Mouse (Mus musculus): Measurements from ENCODE around the gene Gm3402. TPM values are rescaled to one million over a fixed set of nuclear protein-coding genes. Genes with fewer than 3 reads are reported as not detected.
"Not testable (repeated sequence)": the region's sequence is repeated elsewhere in the genome, so short reads cannot be mapped to it uniquely, and the experiment has no call there.

Gm3402 gene
- not detected in 2 replicates for polyA plus RNA-seq (2014; fragmentation: Nextera tagmentation; extraction: Ambion mirVana)

GRCm38 (mm10) chr5:146513823-146514222 is at the start of gene Gm3402:
Gene Gm3402, plus strand, starts transcription at chr5:146514123.
- WGBS = no CpG with 5 or more reads among the region's 5 CpGs
- H3K27me3 ChIP-seq (ENCODE audit: control insufficient read depth, insufficient read depth, low read length); H3K27ac ChIP-seq (replicated peaks; ENCODE audit: low read depth, low read length); H3K36me3 ChIP-seq (ENCODE audit: control insufficient read depth, insufficient read depth, low read length); ATAC-seq (ENCODE audit: low FRiP score, low TSS enrichment); H3K4me1 ChIP-seq (ENCODE audit: control insufficient read depth, insufficient read depth, low read length); H3K9me3 ChIP-seq (ENCODE audit: control insufficient read depth, low read length); H3K9ac ChIP-seq (replicated peaks; ENCODE audit: low read length); H3K4me2 ChIP-seq (ENCODE audit: low read length); DNase-seq; H3K4me3 ChIP-seq (replicated peaks; ENCODE audit: low read depth, low read length): not testable (repeated sequence)

GRCm38 (mm10) chr5:146466663-146467062 is 47.3 kb upstream of the Gm3402 start:
- H3K27ac ChIP-seq (replicated peaks; ENCODE audit: low read depth, low read length) = no peak overlapping the region
- H3K27me3 ChIP-seq (ENCODE audit: control insufficient read depth, insufficient read depth, low read length) = no peaks in the 10 kb centered on the region
- H3K4me2 ChIP-seq (ENCODE audit: low read length) = no peak overlapping the region
- H3K36me3 ChIP-seq (ENCODE audit: control insufficient read depth, insufficient read depth, low read length) = peaks cover 54% of the 10 kb centered on the region
- H3K9me3 ChIP-seq (ENCODE audit: control insufficient read depth, low read length) = no peaks in the 10 kb centered on the region
- no peak overlapping the region for H3K9ac ChIP-seq (replicated peaks; ENCODE audit: low read length)
- ATAC-seq (ENCODE audit: low FRiP score, low TSS enrichment) (no peak), DNase-seq (no peak)
- H3K4me1 ChIP-seq (ENCODE audit: control insufficient read depth, insufficient read depth, low read length) = no peaks in the 10 kb centered on the region
- WGBS = 96% methylated on average over 19 of the region's 19 CpGs
- no peak overlapping the region for H3K4me3 ChIP-seq (replicated peaks; ENCODE audit: low read depth, low read length)

DNA sequence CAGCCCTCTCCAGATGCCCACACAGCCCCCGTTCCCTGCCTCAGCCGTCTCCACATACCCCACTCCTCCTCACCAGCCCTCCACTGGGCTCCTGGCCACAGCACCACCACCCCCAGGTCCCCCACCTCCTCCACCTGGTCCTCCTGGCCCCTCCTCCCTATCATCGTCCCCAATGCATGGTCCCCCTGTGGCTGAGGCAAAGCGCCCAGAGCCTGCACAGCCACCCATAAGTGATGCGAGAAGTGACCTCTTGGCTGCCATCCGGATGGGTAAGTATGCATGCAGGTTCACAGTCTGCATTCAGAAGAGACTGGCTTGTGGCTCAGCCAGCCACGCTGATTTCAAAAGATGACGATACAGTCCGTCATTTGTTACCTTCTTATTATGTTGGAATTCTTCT is 45.6 kb upstream of the Gm3402 start:
- WGBS = 84% methylated on average over 9 of the region's 9 CpGs
- no peak overlapping the region for H3K9ac ChIP-seq (replicated peaks; ENCODE audit: low read length)
- ATAC-seq (ENCODE audit: low FRiP score, low TSS enrichment) (no peak), DNase-seq (no peak)
- no peaks in the 10 kb centered on the region for H3K9me3 ChIP-seq (ENCODE audit: control insufficient read depth, low read length)
- H3K27ac ChIP-seq (replicated peaks; ENCODE audit: low read depth, low read length) = no peak overlapping the region
- H3K4me2 ChIP-seq (ENCODE audit: low read length) = no peak overlapping the region
- no peaks in the 10 kb centered on the region for H3K27me3 ChIP-seq (ENCODE audit: control insufficient read depth, insufficient read depth, low read length)
- no peaks in the 10 kb centered on the region for H3K4me1 ChIP-seq (ENCODE audit: control insufficient read depth, insufficient read depth, low read length)
- peaks cover 44% of the 10 kb centered on the region for H3K36me3 ChIP-seq (ENCODE audit: control insufficient read depth, insufficient read depth, low read length)
- H3K4me3 ChIP-seq (replicated peaks; ENCODE audit: low read depth, low read length) = no peak overlapping the region

DNA sequence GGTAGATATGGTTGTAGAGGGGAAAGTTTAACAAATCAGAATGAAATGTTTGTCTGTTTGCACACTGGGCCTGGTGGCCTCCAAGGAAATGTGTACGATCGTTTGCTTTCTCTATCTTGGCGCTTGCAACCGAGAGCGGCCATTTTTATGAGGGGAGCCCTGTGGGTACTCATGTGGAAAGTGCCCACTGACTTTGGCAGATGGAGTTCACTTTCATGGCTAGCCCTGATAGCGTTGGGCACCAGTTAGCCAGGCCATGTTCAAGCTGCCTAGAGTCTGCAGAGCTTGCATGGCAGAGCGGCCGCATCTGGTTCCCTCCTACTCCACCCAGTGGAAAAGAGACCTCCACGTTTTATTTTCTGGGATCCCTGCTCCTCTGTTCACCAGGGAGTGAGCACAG is 43.1 kb upstream of the Gm3402 start:
- H3K9me3 ChIP-seq (ENCODE audit: control insufficient read depth, low read length) = no peaks in the 10 kb centered on the region
- H3K9ac ChIP-seq (replicated peaks; ENCODE audit: low read length) = no peak overlapping the region
- H3K27ac ChIP-seq (replicated peaks; ENCODE audit: low read depth, low read length) = no peak overlapping the region
- H3K4me1 ChIP-seq (ENCODE audit: control insufficient read depth, insufficient read depth, low read length) = no peaks in the 10 kb centered on the region
- WGBS = 92% methylated on average over 9 of the region's 9 CpGs
- H3K4me2 ChIP-seq (ENCODE audit: low read length) = no peak overlapping the region
- H3K36me3 ChIP-seq (ENCODE audit: control insufficient read depth, insufficient read depth, low read length) = peaks cover 46% of the 10 kb centered on the region
- H3K27me3 ChIP-seq (ENCODE audit: control insufficient read depth, insufficient read depth, low read length) = no peaks in the 10 kb centered on the region
- ATAC-seq (ENCODE audit: low FRiP score, low TSS enrichment) = no peak
- H3K4me3 ChIP-seq (replicated peaks; ENCODE audit: low read depth, low read length) = no peak overlapping the region
- DNase-seq = no peak

DNA sequence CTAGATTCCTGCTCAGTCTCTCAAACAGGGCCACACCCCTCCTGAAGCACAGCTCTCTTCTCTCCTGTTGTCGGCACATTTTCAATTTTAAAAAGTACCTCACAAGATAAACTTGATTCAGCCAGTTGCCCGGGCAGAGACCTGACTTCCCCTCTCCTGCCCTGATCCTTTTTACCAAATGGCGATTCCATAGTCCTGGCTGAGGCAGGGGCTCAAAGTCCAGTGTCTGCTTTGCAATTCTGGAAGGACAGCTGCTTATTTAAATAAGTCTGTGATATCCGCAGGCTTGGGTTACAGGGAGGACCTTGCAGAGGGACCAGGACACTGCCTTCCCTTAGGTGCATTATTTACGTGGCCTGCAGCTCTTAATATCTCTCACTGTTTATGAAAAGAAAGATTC is 42.6 kb upstream of the Gm3402 start:
- H3K36me3 ChIP-seq (ENCODE audit: control insufficient read depth, insufficient read depth, low read length) = peaks cover 43% of the 10 kb centered on the region
- H3K27ac ChIP-seq (replicated peaks; ENCODE audit: low read depth, low read length) = no peak overlapping the region
- H3K4me1 ChIP-seq (ENCODE audit: control insufficient read depth, insufficient read depth, low read length) = no peaks in the 10 kb centered on the region
- 94% methylated on average over 5 of the region's 5 CpGs for WGBS
- DNase-seq (no peak), ATAC-seq (ENCODE audit: low FRiP score, low TSS enrichment) (no peak)
- no peak overlapping the region for H3K9ac ChIP-seq (replicated peaks; ENCODE audit: low read length)
- no peaks in the 10 kb centered on the region for H3K27me3 ChIP-seq (ENCODE audit: control insufficient read depth, insufficient read depth, low read length)
- no peak overlapping the region for H3K4me3 ChIP-seq (replicated peaks; ENCODE audit: low read depth, low read length)
- no peaks in the 10 kb centered on the region for H3K9me3 ChIP-seq (ENCODE audit: control insufficient read depth, low read length)
- no peak overlapping the region for H3K4me2 ChIP-seq (ENCODE audit: low read length)

DNA sequence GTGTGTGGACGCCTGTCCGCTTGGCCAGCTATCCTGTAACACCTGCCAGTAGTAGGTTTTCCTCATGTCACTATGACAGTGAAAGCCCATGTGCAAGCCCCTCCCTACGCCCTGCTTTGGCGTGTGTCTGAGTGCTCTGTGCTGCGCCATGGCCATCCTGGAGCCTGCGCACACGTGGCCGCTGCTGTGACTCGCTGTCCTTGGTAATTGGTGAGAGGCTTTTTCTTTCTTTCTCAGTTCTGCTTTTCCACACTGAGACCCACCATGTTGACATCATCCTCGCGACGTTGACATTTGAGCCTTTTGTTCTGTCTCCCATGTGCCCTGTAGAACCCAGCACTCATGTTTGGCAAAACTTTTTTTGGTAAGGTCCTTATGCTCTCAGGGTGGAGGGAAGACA is 42.1 kb upstream of the Gm3402 start:
- DNase-seq = no peak
- no peak for ATAC-seq (ENCODE audit: low FRiP score, low TSS enrichment)
- Histone ChIP-seq H3K9ac (replicated peaks; ENCODE audit: low read length) (no peak overlapping the region), H3K27me3 (ENCODE audit: control insufficient read depth, insufficient read depth, low read length) (no peaks in the 10 kb centered on the region), H3K36me3 (ENCODE audit: control insufficient read depth, insufficient read depth, low read length) (peaks cover 38% of the 10 kb centered on the region), H3K4me1 (ENCODE audit: control insufficient read depth, insufficient read depth, low read length) (no peaks in the 10 kb centered on the region), H3K4me3 (replicated peaks; ENCODE audit: low read depth, low read length) (no peak overlapping the region), H3K9me3 (ENCODE audit: control insufficient read depth, low read length) (no peaks in the 10 kb centered on the region), H3K27ac (replicated peaks; ENCODE audit: low read depth, low read length) (no peak overlapping the region), H3K4me2 (ENCODE audit: low read length) (no peak overlapping the region)
- 93% methylated on average over 12 of the region's 12 CpGs for WGBS

- H3K36me3 ChIP-seq (ENCODE audit: control insufficient read depth, insufficient read depth, low read length); ATAC-seq (ENCODE audit: low FRiP score, low TSS enrichment); H3K9me3 ChIP-seq (ENCODE audit: control insufficient read depth, low read length); H3K4me2 ChIP-seq (ENCODE audit: low read length); H3K27ac ChIP-seq (replicated peaks; ENCODE audit: low read depth, low read length); H3K4me3 ChIP-seq (replicated peaks; ENCODE audit: low read depth, low read length); H3K9ac ChIP-seq (replicated peaks; ENCODE audit: low read length); H3K4me1 ChIP-seq (ENCODE audit: control insufficient read depth, insufficient read depth, low read length); DNase-seq; H3K27me3 ChIP-seq (ENCODE audit: control insufficient read depth, insufficient read depth, low read length): not testable (repeated sequence)
- 9% methylated on average over 4 of the region's 4 CpGs for WGBS
These were observed 34.4 kb upstream of the Gm3402 start for GRCm38 (mm10) chr5:146479564-146479963.

GRCm38 (mm10) chr5:146481665-146482064 is 32.3 kb upstream of the Gm3402 start, which contains the start of gene Gm6408:
Gene Gm6408, plus strand, starts transcription at chr5:146481965.
- not testable (repeated sequence) for H3K27me3 ChIP-seq (ENCODE audit: control insufficient read depth, insufficient read depth, low read length); H3K4me2 ChIP-seq (ENCODE audit: low read length); H3K9ac ChIP-seq (replicated peaks; ENCODE audit: low read length); H3K9me3 ChIP-seq (ENCODE audit: control insufficient read depth, low read length); ATAC-seq (ENCODE audit: low FRiP score, low TSS enrichment); H3K27ac ChIP-seq (replicated peaks; ENCODE audit: low read depth, low read length); DNase-seq; H3K36me3 ChIP-seq (ENCODE audit: control insufficient read depth, insufficient read depth, low read length); H3K4me1 ChIP-seq (ENCODE audit: control insufficient read depth, insufficient read depth, low read length); H3K4me3 ChIP-seq (replicated peaks; ENCODE audit: low read depth, low read length)
- 90% methylated on average over 2 of the region's 3 CpGs for WGBS

- not testable (repeated sequence) for H3K27me3 ChIP-seq (ENCODE audit: control insufficient read depth, insufficient read depth, low read length); H3K27ac ChIP-seq (replicated peaks; ENCODE audit: low read depth, low read length); H3K9ac ChIP-seq (replicated peaks; ENCODE audit: low read length); DNase-seq; H3K4me2 ChIP-seq (ENCODE audit: low read length); H3K9me3 ChIP-seq (ENCODE audit: control insufficient read depth, low read length); H3K4me3 ChIP-seq (replicated peaks; ENCODE audit: low read depth, low read length); H3K4me1 ChIP-seq (ENCODE audit: control insufficient read depth, insufficient read depth, low read length); ATAC-seq (ENCODE audit: low FRiP score, low TSS enrichment); H3K36me3 ChIP-seq (ENCODE audit: control insufficient read depth, insufficient read depth, low read length)
- WGBS = 14% methylated on average over 3 of the region's 4 CpGs
These were observed 25.0 kb upstream of the Gm3402 start for GRCm38 (mm10) chr5:146488959-146489358.
